Mouse (Mus musculus) lung, postnatal 36 days (tissue): ENCODE data around the gene Sdha.
A peak's percentile ranks its signal among the peaks of the same experiment; 100 is the strongest.

Experiments
- DNase-seq: peaks from one replicate; pipeline ENCODE4 v3.0.0; 2022; ENCODE audit warnings: mixed read lengths

Gene Sdha

GRCm38 (mm10) chr13:74349566-74350434 is at the start of gene Sdha, which contains the start of gene Ccdc127:
Gene Sdha (minus strand): TSS chr13:74350280.
Gene Ccdc127 (plus strand): TSS chr13:74350309.
- peak; percentile 97 for DNase-seq

DNA sequence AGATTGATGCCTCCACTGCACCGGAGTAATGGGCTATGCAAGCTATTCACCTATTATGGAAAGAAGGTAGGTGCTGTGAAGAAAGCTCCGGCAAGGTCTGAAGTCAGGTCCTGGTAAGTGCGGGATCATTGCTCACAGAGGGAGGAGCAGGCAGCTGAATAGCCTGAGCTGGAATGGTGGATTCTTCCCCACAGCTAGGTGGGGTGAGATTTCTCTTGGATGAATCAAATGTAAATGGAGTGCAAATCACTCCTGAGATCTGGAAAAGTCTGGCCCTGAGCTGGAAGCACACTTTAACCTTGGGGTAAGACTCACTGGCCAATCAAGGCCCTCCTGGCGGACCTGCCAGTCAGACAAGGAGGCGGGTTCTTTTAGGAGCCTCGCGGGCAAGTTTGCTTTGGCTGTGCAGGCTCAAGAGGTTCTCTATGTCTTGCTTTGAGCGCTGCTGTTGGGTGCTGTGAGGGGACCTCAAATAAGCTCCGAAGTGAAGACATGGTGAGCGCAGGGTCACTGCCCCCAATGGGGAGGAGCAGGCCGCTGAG is 49.3 kb upstream of the Sdha start, which contains the start of gene Ftl1-ps1:
TSS of gene Ftl1-ps1 (plus strand) at position 397 of the 542 bp plus-strand sequence.
- peak; percentile 4 for DNase-seq

GRCm38 (mm10) chr13:74391156-74391555 is 41.1 kb upstream of the Sdha start:
- DNase-seq = no peak

GRCm38 (mm10) chr13:74390371-74390990 is 40.4 kb upstream of the Sdha start, which contains the start of gene Zfp72:
Gene Zfp72 (minus strand): TSS chr13:74390836.
- peak; percentile 91 for DNase-seq

GRCm38 (mm10) chr13:74389730-74390129 is 39.6 kb upstream of the Sdha start:
- no peak for DNase-seq

DNA sequence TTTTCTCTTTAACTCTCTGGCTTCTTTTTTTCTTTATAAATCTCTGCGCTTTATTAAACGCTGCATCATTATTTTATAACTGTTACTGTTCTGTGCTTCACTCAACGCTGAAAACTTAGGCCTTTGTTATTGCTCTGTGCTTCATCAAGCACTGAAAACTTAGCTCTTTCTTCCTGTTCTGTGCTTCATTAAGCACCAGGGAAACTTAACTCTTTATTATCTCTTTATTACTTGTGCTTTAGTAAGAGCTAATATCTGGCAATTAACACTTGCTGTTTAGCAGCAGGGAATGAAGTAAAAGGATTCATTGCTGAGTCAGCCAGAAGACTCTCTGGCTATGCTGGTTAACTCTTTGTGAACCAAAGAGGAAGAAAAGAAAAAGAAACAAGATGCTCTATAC is 32.2 kb upstream of the Sdha start:
- no peak for DNase-seq

DNA sequence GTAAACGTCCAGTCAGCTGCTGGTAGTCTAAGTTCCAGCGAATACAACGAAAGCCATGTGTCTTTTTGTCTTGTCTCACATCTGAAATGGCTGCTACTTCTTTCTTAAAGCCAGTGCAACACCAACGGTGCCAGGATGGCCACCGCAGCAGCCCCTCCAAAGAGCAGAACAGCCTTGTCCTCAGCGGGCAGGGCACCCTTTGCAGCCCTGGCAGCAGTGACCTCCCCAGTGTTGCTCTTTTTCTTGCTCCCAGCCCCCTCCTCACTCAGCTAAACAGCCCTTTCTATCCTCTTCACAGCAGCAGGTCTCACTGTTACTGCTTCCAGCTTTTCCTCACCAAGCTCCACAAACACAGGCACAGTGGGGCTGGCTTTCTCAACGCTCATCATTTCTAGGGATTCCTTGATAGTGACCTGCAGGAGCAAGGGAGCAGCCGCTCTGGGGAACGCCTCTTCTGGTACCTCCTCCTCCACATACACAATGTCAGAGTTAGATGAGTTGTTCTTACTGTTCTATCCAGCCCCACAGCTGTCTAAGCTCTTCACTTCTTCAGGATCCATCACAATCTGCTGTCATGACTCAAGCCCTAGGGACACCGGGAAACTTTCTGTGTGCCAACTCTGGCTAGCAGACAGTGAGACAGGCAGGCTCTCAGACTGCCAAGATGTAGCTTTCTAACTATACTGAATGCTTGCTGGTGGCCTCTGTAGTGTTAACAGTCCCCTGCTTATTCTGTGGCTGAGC is 31.6 kb upstream of the Sdha start:
- no peak for DNase-seq

DNA sequence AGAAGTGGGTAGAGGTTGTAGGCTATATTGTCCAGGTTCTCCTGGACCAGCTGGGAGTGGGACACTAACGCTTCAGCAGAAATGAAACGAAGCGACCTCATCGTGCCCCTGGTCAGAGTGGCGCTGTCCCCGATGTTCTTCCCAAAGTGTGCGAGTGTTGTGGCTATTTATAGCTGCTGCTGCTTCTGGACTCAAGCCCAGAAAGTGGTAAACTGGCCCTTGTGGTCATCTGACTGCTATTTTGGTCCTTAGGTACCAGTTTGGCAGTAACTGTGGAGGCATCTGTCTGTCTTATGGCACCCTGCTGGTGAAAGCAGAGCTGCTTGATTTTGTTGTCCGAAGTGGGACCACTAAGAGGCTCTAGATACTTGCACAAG is 13.8 kb upstream of the Sdha start, which contains the start of gene Lrrc14b:
TSS of gene Lrrc14b (minus strand) at position 147 of the 377 bp plus-strand sequence.
- DNase-seq = peak; percentile 26

DNA sequence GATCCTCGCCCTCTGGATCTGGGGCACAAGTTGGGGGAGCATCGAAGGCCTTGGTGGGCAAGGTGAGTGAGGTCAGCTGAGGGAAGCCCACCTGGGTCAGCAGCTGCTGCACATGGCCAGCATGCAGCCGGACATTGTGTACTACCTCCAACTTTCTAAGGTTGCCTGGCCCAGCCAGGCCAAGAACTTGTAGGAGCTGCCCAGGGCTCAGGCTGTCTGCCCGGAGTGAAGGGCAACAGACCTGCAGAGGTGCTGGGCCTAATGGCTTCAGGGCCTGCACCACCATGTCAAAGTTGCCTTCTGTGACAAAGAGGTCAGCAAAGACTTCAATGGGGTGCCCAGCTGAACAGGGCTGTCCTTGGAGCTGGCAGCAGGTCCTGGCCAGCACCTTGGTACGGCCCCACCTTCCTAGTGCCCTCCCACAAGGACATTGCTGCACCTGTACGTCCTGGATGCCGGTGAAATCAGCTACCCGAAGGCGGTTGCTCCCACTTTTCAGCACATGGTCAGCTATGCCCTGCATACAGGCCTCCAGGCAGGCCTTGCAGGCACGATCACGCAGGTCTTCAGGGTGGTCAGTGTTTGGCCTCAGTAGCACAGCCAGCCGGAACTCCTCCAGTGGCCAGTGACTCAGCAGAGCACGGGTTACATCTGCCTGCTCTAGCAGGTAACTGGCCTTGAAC is 13.2 kb upstream of the Sdha start:
- DNase-seq = no peak

DNA sequence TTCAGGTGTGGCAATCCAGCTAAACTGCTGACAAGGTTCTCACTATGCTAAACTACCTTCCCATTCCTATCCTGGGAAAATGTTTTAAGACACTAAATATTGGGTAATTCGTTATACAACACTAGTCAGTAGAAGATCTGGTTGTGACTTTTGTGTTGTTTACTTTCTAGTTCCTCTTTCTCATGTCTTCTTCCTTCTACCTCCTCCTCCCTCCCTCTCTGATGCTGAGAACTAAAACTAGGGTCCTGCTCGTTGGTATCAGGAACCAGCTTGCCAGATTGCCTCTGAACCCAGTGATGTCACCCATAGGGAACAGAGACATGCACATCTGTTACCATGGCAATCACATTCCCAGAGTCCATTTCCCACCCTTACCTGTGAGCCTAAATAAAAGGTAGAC is 12.1 kb upstream of the Sdha start:
- DNase-seq = no peak

DNA sequence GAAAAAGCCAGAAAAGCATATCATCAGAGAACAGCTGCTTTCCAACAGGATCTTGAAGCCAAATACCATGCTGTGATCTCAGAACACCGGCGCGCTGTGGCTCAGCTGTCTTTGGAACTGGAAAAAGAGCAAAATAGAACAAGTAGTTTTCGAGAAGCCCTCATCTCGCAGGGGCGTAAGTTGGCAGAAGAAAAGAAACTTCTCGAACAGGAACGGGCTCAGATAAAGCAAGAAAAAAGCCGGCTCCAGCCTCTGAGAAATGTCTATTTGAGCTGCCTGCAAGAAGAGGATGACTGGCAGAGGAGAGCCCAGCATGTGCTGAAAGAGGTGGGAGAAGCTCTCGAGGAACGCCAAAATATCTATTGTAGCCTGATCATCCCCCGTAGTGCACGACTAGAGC is 6.4 kb upstream of the Sdha start:
- DNase-seq = no peak

DNA sequence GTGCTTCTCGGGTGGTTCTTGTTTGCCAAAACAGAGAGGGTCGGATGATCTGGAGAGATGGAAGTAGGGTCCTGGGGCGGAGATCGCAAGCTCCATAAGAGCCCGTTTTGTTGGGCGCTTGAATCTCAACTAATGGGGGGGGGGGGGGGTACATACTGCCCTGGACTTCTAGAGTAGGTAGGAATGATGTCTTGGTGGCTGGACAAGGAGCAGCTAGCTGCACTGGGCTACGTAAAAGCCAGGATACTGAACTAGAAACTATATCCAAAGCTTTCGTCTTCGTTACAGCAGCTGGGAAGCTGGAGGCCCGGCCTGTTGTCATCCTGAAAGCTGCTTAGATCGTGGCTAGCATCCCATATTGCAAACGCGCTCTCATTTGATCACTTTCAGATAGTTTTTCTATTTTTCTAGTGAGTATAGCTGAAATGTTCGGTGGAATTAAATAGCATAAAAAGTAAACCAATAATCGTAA is 391 bp upstream of the Sdha start:
- no peak for DNase-seq

DNA sequence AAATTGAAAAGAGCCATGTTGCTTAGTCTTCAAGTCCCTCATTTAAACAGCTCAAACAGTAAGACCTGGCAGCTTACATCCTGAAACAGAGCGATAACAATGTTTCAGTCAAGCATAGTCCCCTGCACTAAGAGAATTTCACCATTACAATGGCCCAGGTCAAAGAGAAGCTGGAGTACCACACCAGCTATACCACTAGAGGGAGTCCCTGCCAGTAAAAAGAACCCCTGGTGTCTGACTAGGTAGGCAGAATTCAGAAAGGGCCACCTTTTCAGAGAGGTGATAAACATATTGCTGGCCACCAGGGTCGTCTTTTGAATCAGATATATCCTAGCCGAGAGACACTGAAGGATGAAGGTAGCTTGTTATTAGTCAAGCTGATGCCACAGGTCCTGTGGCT is 9.0 kb downstream of the Sdha start:
- peak; percentile 64 for DNase-seq

DNA sequence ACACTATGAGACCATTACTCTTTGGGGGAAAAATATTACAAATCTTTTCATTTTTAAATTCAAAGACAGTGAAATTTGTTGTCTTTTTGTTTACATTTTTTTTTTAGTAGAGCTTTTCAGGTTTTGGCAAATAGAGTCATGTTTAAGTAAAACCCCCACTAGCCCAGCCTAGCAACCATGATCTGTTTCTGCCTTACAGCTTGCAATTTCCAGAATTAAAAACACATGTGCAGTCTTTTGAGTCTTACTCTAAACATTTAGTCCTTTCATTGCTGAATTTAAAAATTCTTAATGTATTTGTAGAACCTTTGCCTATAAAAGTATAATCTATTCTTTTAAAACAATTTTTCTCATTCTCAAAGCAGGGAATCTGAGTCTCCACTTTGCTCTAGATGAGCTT is 20.8 kb downstream of the Sdha start:
- DNase-seq = no peak

- DNase-seq = peak; percentile 99
Measured at GRCm38 (mm10) chr13:74317170-74317849, 32.8 kb downstream of the Sdha start, which contains the start of gene Pdcd6. Gene Pdcd6 (minus strand): TSS chr13:74317580.

- DNase-seq = no peak
Measured at GRCm38 (mm10) chr13:74316789-74317169, 33.3 kb downstream of the Sdha start.

GRCm38 (mm10) chr13:74316386-74316785 is 33.7 kb downstream of the Sdha start:
- no peak for DNase-seq

DNA sequence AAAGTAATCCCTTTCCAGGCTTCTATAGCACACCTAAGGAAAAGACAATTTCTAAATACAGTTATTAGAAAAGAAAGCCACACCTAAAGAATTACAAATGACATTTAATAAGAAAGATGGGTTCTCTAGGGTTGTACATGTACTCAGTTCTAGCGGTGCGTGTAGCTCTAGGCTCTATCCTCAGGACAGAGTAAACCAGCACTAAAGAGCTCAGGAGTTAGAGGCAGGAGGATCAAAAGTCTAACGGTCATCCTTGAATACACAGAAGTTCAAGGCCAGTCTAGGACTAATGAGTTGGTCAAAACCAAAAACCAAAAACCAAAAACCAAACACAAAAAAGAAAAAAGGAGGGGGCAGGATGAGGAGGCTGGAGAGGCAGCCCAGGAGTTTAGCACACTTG is 35.5 kb downstream of the Sdha start:
- no peak for DNase-seq

DNA sequence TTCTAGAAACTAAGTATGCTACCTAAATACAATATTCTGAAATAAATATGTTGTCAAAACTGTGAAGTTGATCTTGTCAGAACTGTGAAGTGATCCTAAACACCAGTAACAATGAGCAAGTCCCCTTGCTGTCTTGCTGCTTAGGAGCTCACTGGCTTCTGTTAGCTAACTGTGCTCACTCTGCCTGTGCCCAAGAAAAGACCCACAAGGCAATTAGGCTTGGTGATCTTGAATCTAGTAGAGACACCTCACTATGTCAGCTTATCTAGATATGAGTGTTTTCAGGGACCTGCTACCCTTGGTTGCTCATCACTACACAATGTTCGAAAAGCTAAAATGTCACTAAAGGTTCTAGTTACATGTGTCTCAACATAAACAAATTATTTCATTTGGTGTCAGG is 44.3 kb downstream of the Sdha start:
- DNase-seq = no peak

GRCm38 (mm10) chr13:74305380-74305779 is 44.7 kb downstream of the Sdha start:
- no peak for DNase-seq
